Mouse (Mus musculus) olfactory bulb, adult 2 months (tissue): Measurements from ENCODE around the gene H3f3a.

Experiments
- CTCF ChIP-seq: fragments of 200-500 bp; IDR thresholded peaks from 2 replicates; pipeline ENCODE4 v1.5.1; 2012; ENCODE audit warnings: low read depth, mild to moderate bottlenecking, low read length, moderate library complexity; ENCODE audit not compliant: insufficient read depth
- POLR2A ChIP-seq: fragments of 200-500 bp; IDR thresholded peaks from 2 replicates; pipeline ENCODE4 v1.6.1; 2012; ENCODE audit warnings: mild to moderate bottlenecking, low read depth, low read length, moderate library complexity; ENCODE audit not compliant: insufficient read depth

DNA sequence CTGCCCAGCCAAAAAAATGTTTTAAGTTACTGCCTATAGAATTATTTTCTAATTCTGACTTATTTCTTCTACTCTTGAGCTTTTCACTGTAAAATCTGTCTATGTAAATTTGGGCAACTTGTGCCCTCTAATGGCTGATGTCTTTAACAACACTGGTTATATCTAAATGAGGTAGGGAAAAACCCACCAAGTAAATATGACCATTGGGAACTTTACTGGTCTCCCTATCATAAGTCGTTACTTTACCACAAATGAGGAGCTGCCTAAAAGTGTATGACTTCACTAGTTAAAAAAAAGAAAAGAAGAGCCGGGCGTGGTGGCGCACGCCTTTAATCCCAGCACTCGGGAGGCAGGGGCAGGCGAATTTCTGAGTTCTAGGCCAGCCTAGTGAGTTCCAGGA is 2.8 kb downstream of the H3f3a start:
- TF ChIP-seq CTCF (no peak), POLR2A (no peak)
